Mouse (Mus musculus): Measurements from ENCODE around the gene Kcnip1. TPM values are rescaled to one million over a fixed set of nuclear protein-coding genes. Genes with fewer than 3 reads are reported as not detected.

Kcnip1 gene
- 0.42 and 0.62 TPM in 2 replicates for polyA plus RNA-seq (2014; fragmentation: Nextera tagmentation; extraction: Ambion mirVana)

GRCm38 (mm10) chr11:33992938-33993337, at the start of gene Kcnip1:
TSS of gene Kcnip1 (minus strand) at chr11:33993152.
- ATAC-seq (ENCODE audit: insufficient read depth) (peak; percentile 41; the same call in 1 of the 2 replicates), DNase-seq (peak; percentile 7)
- no peaks in the 10 kb centered on the region for H3K9me3 ChIP-seq (ENCODE audit: low read depth, low read length)
- TF ChIP-seq CTCF (IDR thresholded peaks at IDR 0.05; ENCODE audit: low read depth), result no peak
- no peak within 1 kb of the TSS for H3K27ac ChIP-seq (ENCODE audit: low read depth)
- H3K9ac ChIP-seq, result no peak within 1 kb of the TSS
- H3K4me3 ChIP-seq (ENCODE audit: low read depth, low read length), result no peak within 1 kb of the TSS
- H3K36me3 ChIP-seq (ENCODE audit: insufficient read depth), result no peaks in the 10 kb centered on the region
- 0 out of 2 replicates have a peak, but pooled peaks cover 5% of the 10 kb centered on the region for H3K27me3 ChIP-seq (ENCODE audit: insufficient read depth, low read length)
- WGBS, result 10% methylated on average over 12 of the region's 12 CpGs
- peak within 1 kb of the TSS; percentile 40; the same call in 1 of the 2 replicates for H3K4me2 ChIP-seq
- H3K4me1 ChIP-seq (ENCODE audit: insufficient read depth), result no peaks in the 10 kb centered on the region

- 63% methylated on average over 5 of the region's 5 CpGs for WGBS
- TF ChIP-seq CTCF (IDR thresholded peaks at IDR 0.05; ENCODE audit: low read depth), result no peak
- H3K27ac ChIP-seq (ENCODE audit: low read depth), result no peak overlapping the region
- H3K27me3 ChIP-seq (ENCODE audit: insufficient read depth, low read length), result no peaks in the 10 kb centered on the region
- H3K9ac ChIP-seq, result no peak overlapping the region
- H3K4me2 ChIP-seq, result no peak overlapping the region
- no peaks in the 10 kb centered on the region for H3K36me3 ChIP-seq (ENCODE audit: insufficient read depth)
- H3K4me3 ChIP-seq (ENCODE audit: low read depth, low read length), result no peak overlapping the region
- no peaks in the 10 kb centered on the region for H3K4me1 ChIP-seq (ENCODE audit: insufficient read depth)
- ATAC-seq (ENCODE audit: insufficient read depth) (no peak), DNase-seq (no peak)
- no peaks in the 10 kb centered on the region for H3K9me3 ChIP-seq (ENCODE audit: low read depth, low read length)
Observed at GRCm38 (mm10) chr11:34040061-34040460, 47.1 kb upstream of the Kcnip1 start.

GRCm38 (mm10) chr11:34035909-34036658, 43.1 kb upstream of the Kcnip1 start:
- Histone ChIP-seq H3K27ac (ENCODE audit: low read depth) (no peak overlapping the region), H3K9ac (no peak overlapping the region), H3K4me1 (ENCODE audit: insufficient read depth) (no peaks in the 10 kb centered on the region), H3K27me3 (ENCODE audit: insufficient read depth, low read length) (no peaks in the 10 kb centered on the region), H3K4me3 (ENCODE audit: low read depth, low read length) (no peak overlapping the region), H3K9me3 (ENCODE audit: low read depth, low read length) (no peaks in the 10 kb centered on the region), H3K36me3 (ENCODE audit: insufficient read depth) (no peaks in the 10 kb centered on the region), H3K4me2 (no peak overlapping the region)
- TF ChIP-seq CTCF (IDR thresholded peaks at IDR 0.05; ENCODE audit: low read depth), result no peak
- 82% methylated on average over 5 of the region's 5 CpGs for WGBS
- DNase-seq, result no peak
- no peak for ATAC-seq (ENCODE audit: insufficient read depth)

GRCm38 (mm10) chr11:34034794-34035193, 41.8 kb upstream of the Kcnip1 start:
- Histone ChIP-seq H3K9me3 (ENCODE audit: low read depth, low read length) (no peaks in the 10 kb centered on the region), H3K4me2 (no peak overlapping the region), H3K27me3 (ENCODE audit: insufficient read depth, low read length) (no peaks in the 10 kb centered on the region), H3K4me1 (ENCODE audit: insufficient read depth) (no peaks in the 10 kb centered on the region), H3K27ac (ENCODE audit: low read depth) (no peak overlapping the region), H3K4me3 (ENCODE audit: low read depth, low read length) (no peak overlapping the region), H3K9ac (no peak overlapping the region), H3K36me3 (ENCODE audit: insufficient read depth) (no peaks in the 10 kb centered on the region)
- DNase-seq (no peak), ATAC-seq (ENCODE audit: insufficient read depth) (no peak)
- no peak for TF ChIP-seq CTCF (IDR thresholded peaks at IDR 0.05; ENCODE audit: low read depth)
- 76% methylated on average over 2 of the region's 2 CpGs for whole genome bisulfite sequencing

GRCm38 (mm10) chr11:34034008-34034505, 41.1 kb upstream of the Kcnip1 start:
- no peak for TF ChIP-seq CTCF (IDR thresholded peaks at IDR 0.05; ENCODE audit: low read depth)
- no peak overlapping the region for H3K27ac ChIP-seq (ENCODE audit: low read depth)
- no peak overlapping the region for H3K9ac ChIP-seq
- no peak for ATAC-seq (ENCODE audit: insufficient read depth)
- H3K27me3 ChIP-seq (ENCODE audit: insufficient read depth, low read length), result no peaks in the 10 kb centered on the region
- WGBS, result 86% methylated on average over 5 of the region's 5 CpGs
- H3K36me3 ChIP-seq (ENCODE audit: insufficient read depth), result no peaks in the 10 kb centered on the region
- H3K9me3 ChIP-seq (ENCODE audit: low read depth, low read length), result no peaks in the 10 kb centered on the region
- no peak overlapping the region for H3K4me2 ChIP-seq
- H3K4me3 ChIP-seq (ENCODE audit: low read depth, low read length), result no peak overlapping the region
- no peak for DNase-seq
- H3K4me1 ChIP-seq (ENCODE audit: insufficient read depth), result no peaks in the 10 kb centered on the region

- no peak for TF ChIP-seq CTCF (IDR thresholded peaks at IDR 0.05; ENCODE audit: low read depth)
- H3K4me3 ChIP-seq (ENCODE audit: low read depth, low read length), result no peak overlapping the region
- no peaks in the 10 kb centered on the region for H3K4me1 ChIP-seq (ENCODE audit: insufficient read depth)
- no peak overlapping the region for H3K9ac ChIP-seq
- H3K4me2 ChIP-seq, result no peak overlapping the region
- H3K27me3 ChIP-seq (ENCODE audit: insufficient read depth, low read length), result no peaks in the 10 kb centered on the region
- no peak overlapping the region for H3K27ac ChIP-seq (ENCODE audit: low read depth)
- DNase-seq (peak; percentile 24), ATAC-seq (ENCODE audit: insufficient read depth) (no peak)
- whole genome bisulfite sequencing, result 45% methylated on average over 8 of the region's 8 CpGs
- H3K36me3 ChIP-seq (ENCODE audit: insufficient read depth), result no peaks in the 10 kb centered on the region
- H3K9me3 ChIP-seq (ENCODE audit: low read depth, low read length), result no peaks in the 10 kb centered on the region
Observed at GRCm38 (mm10) chr11:34031015-34031805, 38.3 kb upstream of the Kcnip1 start.

- DNase-seq, result no peak
- 69% methylated on average over 5 of the region's 5 CpGs for WGBS
- Histone ChIP-seq H3K27ac (ENCODE audit: low read depth) (no peak overlapping the region), H3K4me2 (no peak overlapping the region), H3K36me3 (ENCODE audit: insufficient read depth) (no peaks in the 10 kb centered on the region), H3K27me3 (ENCODE audit: insufficient read depth, low read length) (no peaks in the 10 kb centered on the region), H3K9ac (no peak overlapping the region), H3K9me3 (ENCODE audit: low read depth, low read length) (no peaks in the 10 kb centered on the region), H3K4me1 (ENCODE audit: insufficient read depth) (no peaks in the 10 kb centered on the region), H3K4me3 (ENCODE audit: low read depth, low read length) (no peak overlapping the region)
- no peak for ATAC-seq (ENCODE audit: insufficient read depth)
- TF ChIP-seq CTCF (IDR thresholded peaks at IDR 0.05; ENCODE audit: low read depth), result no peak
Observed at GRCm38 (mm10) chr11:34029658-34030057, 36.7 kb upstream of the Kcnip1 start.
